Mouse (Mus musculus) mature B cell (primary cell): ENCODE measurements around the gene Glt1d1.
"Not testable (repeated sequence)": the region's sequence is repeated elsewhere in the genome, so short reads cannot be mapped to it uniquely, and the experiment has no call there.

Experiments
- in situ Hi-C: fragments of 300-500 bp; cut with MboI; formaldehyde crosslinking; loops from 2 replicates; pipeline ENCODE4 v1.14.3; 2019

Gene Glt1d1

GRCm38 (mm10) chr5:127698525-127698924 lies 66.5 kb downstream of the Glt1d1 start:
- in situ Hi-C loops = no loop called here

- in situ Hi-C loops = no loop called here
Measured at GRCm38 (mm10) chr5:127699679-127700078, 67.6 kb downstream of the Glt1d1 start.

DNA sequence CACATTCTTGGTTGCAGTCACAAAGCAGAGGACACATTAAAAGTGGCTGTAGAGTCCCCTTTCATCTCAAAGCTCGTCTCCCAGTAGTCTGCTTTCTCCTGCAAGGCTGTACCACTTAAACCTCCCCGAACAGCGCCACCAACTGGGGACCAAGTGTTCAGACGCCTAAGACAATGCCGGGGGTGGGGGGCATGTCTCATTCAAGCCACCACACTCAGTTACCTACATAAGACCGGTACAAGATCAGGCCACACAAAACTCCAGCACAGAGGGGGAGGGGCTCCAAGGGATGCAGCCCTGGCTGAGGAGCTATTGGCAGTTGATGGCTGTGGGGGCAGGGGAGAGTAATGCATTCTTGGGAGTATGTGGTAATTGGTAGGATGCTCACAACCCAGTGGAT lies 68.1 kb downstream of the Glt1d1 start:
- in situ Hi-C loops = no loop called here

- in situ Hi-C loops = no loop called here
Measured at GRCm38 (mm10) chr5:127703609-127704180, 71.6 kb downstream of the Glt1d1 start.

DNA sequence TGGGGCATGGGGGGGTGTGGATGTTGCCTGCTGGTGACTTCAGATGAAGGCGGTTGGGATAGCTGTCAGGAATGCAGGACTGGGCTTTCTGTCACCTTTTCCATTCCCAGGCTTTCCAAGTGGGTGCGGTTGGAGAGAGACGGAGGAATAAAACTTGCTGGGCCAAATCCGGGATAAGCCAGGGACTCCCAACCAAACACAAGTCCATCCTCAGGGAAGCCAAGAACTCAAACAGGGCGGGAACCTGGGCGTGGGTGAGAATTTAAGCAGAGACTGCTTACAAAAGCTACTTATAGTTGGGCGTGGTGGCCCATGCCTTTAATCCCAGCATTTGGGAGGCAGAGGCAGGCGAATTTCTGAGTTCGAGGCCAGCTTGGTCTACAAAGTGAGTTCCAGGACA lies 73.2 kb downstream of the Glt1d1 start:
- in situ Hi-C loops = no loop called here

DNA sequence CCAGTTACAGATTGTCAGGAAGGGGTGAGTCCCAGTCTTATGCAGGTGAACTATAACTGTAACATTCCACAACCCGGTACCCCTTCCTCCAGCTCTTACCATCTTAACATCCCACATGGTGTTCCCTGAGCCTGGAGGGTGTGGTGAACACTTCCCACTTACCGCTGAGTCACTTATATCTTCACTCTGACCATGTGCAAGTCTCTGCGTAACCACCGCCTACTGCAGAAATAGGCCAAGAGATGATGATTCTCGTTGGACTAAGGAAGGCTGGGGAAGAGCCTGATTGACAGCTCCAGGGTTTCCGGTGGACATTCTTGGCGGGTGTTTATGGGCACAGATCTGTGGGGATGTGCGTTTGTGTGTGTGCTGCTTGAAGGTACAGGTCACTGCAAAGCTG lies 73.9 kb downstream of the Glt1d1 start:
- in situ Hi-C loops = no loop called here

- in situ Hi-C loops = no loop called here
Measured at GRCm38 (mm10) chr5:127708143-127708542, 76.1 kb downstream of the Glt1d1 start.

GRCm38 (mm10) chr5:127714783-127715704 lies 83.0 kb downstream of the Glt1d1 start:
- in situ Hi-C loops = no loop called here

DNA sequence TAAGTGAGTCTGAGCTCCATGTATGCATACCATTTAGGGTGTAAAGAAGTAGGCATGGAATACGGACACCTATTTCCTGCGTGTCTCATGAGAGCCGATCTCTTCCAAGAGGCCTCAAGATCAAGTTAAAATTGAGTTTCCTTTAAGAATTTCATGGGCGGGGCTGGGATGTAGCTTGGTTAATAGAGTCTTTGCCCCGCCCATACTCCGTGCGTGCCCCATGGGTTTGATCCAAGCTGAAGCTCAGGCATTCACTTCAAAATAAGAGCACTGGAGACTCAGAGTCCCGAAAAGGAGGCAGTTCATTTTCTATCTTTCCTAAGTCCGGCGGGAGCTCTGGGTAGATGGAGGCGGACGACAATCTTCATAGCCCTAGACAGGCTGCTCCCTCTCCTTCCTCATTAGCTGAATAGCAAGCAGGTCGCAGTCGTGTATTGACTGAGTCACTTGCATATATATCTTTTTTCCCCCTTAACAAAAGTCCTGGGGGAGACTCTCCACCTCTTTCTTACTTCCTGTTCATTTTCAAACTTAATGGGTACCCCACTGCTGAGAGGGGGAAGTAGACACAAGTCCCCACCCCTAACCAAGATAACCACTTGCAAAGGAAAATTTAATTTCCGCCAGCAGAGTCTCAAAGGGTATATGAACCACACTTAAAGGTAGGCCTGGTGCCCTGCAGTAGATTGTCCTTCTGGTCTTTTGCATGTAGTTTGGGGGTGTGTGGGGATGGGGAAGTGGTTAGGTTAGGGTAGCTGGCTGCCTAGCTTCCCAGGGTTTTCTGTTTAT lies 88.7 kb downstream of the Glt1d1 start:
- in situ Hi-C loops = no loop called here

DNA sequence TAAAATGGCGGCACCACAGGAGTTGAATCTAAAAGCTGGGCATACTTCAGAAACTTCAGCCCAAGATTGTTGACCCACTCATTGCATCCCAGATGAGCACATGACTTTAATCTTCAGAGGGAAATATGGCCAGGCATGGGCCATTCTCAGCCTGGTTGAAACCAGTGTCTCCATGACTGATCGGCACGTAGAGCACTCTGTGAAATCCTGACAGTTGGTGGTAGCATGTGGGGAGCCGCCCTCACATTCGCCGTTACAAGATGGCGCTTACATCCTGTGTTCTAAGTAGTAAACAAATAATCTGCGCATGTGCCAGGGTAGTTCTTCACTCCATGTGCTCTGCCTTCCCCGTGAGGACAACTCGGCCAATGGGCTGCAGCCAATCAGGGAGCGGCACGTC lies 90.1 kb downstream of the Glt1d1 start:
- in situ Hi-C loops = not testable (repeated sequence)

- in situ Hi-C loops = no loop called here
Measured at GRCm38 (mm10) chr5:127730351-127730750, 98.3 kb downstream of the Glt1d1 start.

GRCm38 (mm10) chr5:127741331-127741730 lies 109.3 kb downstream of the Glt1d1 start:
- in situ Hi-C loops = no loop called here

DNA sequence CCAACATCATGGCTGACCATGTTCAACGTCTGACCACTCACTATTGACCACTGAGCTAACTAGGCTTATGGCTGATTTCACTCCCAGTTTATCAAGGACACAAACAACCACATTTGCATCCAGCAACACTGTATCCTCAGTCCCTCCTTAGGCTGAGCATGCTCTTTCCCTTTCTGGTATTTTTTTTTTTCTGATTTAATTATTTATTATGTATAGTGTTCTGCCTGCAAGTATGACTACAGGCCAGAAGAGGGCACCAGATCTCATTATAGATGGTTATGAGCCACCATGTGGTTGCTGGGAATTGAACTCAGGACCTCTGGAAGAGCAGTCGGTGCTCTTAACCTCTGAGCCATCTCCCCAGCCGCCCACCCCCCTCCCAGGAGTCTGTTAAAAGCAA lies 117.5 kb downstream of the Glt1d1 start:
- in situ Hi-C loops = not testable (repeated sequence)

- in situ Hi-C loops = no loop called here
Measured at GRCm38 (mm10) chr5:127751262-127751975, 119.4 kb downstream of the Glt1d1 start.

GRCm38 (mm10) chr5:127755594-127755993 lies 123.5 kb downstream of the Glt1d1 start:
- in situ Hi-C loops = no loop called here

GRCm38 (mm10) chr5:127756011-127756410 lies 123.9 kb downstream of the Glt1d1 start:
- in situ Hi-C loops = no loop called here

DNA sequence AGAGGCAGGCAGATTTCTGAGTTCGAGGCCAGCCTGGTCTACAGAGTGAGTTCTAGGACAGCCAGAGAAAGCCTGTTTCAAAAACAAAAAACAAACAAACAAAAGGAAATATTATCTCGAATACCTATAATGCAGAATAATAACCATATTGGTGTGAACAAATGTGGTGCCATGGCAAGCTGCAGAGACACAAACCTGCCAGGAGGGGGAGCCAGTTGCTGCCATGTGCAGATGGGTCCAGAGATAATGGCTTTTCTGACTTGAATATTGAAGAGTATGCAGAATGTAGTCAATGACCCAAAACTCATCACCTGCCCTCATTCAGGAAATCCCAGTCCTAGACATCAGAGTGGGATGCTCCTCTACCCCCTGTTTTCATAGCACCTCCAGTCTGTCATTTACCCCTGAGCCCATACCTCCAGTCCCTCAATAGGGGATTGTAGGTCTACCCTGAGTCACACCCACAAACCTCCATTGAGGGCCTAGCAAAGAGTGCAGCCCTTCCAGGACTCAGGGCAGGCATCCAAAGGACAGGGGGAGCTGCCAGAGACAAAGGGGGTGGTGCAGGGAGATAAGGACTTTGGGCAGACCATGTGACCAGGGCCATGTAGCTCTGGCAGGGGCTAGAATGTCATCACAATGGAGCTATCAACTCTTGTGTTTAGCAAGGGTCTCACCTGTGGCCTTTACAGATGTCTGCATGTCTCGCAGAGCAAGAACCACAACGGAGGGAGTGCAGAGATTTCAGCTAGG lies 124.8 kb downstream of the Glt1d1 start:
- in situ Hi-C loops = no loop called here

GRCm38 (mm10) chr5:127758576-127758975 lies 126.5 kb downstream of the Glt1d1 start:
- in situ Hi-C loops = no loop called here
